Mouse (Mus musculus) kidney, postnatal 0 days (tissue): Measurements from ENCODE around the gene Gchfr. TPM values are rescaled to one million over a fixed set of nuclear protein-coding genes. Genes with fewer than 3 reads are reported as not detected.

Experiments used
- ATAC-seq: fragments of 200-750 bp; cut with Nextera tagmentation; replicated peaks from 2 replicates; pipeline ENCODE4 v1.8.0; 2017; ENCODE audit warnings: low read depth, moderate number of reproducible peaks, moderate TSS enrichment, moderate library complexity; ENCODE audit not compliant: low FRiP score
- DNase-seq: peaks from one replicate; pipeline ENCODE4 v3.0.0-alpha.2; 2016; ENCODE audit warnings: low spot score
- H3K27ac ChIP-seq: fragments of 300-500 bp; sonication (generic); 2 replicates; pipeline ENCODE4 v1.5.1; 2014; ENCODE audit warnings: mild to moderate bottlenecking
- H3K27me3 ChIP-seq: fragments of 300-500 bp; sonication (generic); 2 replicates; pipeline ENCODE4 v1.6.1; 2014; ENCODE audit warnings: low read length, mixed read lengths; ENCODE audit not compliant: insufficient read depth
- H3K36me3 ChIP-seq: fragments of 300-500 bp; sonication (generic); 2 replicates; pipeline ENCODE4 v1.6.1; 2014; ENCODE audit warnings: low read length, mixed read lengths; ENCODE audit not compliant: insufficient read depth
- H3K4me1 ChIP-seq: fragments of 300-500 bp; sonication (generic); replicated peaks from 2 replicates; pipeline ENCODE4 v1.6.1; 2014; ENCODE audit warnings: antibody characterized with exemption, low read length, mixed read lengths; ENCODE audit not compliant: insufficient read depth
- H3K4me2 ChIP-seq: fragments of 300-500 bp; sonication (generic); 2 replicates; pipeline ENCODE4 v1.6.1; 2014; ENCODE audit warnings: mild to moderate bottlenecking, low read length, moderate library complexity, mixed read lengths
- H3K4me3 ChIP-seq: fragments of 300-500 bp; sonication (generic); replicated peaks from 2 replicates; pipeline ENCODE4 v1.5.1; 2014; ENCODE audit warnings: low read depth, low read length
- H3K9ac ChIP-seq: fragments of 300-500 bp; sonication (generic); 2 replicates; pipeline ENCODE4 v1.6.1; 2014; ENCODE audit warnings: low read depth, low read length
- H3K9me3 ChIP-seq: fragments of 300-500 bp; sonication (generic); replicated peaks from 2 replicates; pipeline ENCODE4 v1.6.1; 2016; ENCODE audit warnings: low read length, inconsistent platforms, mixed read lengths
- CTCF ChIP-seq: IDR thresholded peaks from 2 replicates; pipeline ENCODE4 v1.5.1; 2016; ENCODE audit warnings: antibody characterized with exemption, low read depth, mild to moderate bottlenecking, moderate library complexity
- WGBS: fragments of 180-500 bp; shearing (Covaris S2); extraction: QIAGEN DNeasy Blood & Tissue Kit; methylation state at CpG from one replicate; pipeline ENCODE4 v1.1.7; 2014; 5-methylcytosine and 5-hydroxymethylcytosine counted together
- polyA plus RNA-seq: library from polyadenylated mRNA; unstranded; fragments of >200 nt; fragmentation: Nextera tagmentation; extraction: Ambion mirVana; gene quantifications from 2 replicates; pipeline ENCODE4 v1.2.1, GENCODE M21; 2015

Gchfr gene
- polyA plus RNA-seq, 1 experiment from 2014 or later, result 35.0 TPM

DNA sequence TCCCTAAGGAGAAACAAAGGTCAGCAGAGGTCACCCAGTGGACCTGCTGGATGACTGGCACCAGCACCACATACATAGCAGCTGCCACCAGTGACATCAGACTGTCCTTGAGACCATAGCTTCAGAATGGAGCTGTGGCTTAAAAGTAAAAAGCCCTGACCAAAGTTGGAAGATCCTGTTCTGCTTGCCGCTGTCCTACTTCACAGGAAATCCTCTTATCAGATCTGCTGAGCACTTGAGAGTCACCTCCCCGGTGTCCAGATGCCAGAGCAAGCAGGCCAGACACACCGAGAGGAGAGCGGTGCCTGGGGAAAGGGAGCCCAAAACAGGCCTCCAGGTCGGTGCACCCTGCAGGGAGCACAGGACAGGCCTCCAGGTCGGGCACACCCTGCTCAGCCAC is 15.3 kb upstream of the Gchfr start:
- no peaks in the 10 kb centered on the region for H3K9me3 ChIP-seq
- no peak overlapping the region for H3K27ac ChIP-seq
- H3K4me2 ChIP-seq, result no peak overlapping the region
- no peaks in the 10 kb centered on the region for H3K27me3 ChIP-seq
- H3K4me3 ChIP-seq, result no peak overlapping the region
- H3K4me1 ChIP-seq, result peaks cover 7% of the 10 kb centered on the region; the same call in 1 of the 2 replicates
- ATAC-seq (no peak), DNase-seq (no peak)
- 79% methylated on average over 6 of the region's 6 CpGs for WGBS
- TF ChIP-seq CTCF, result no peak
- H3K9ac ChIP-seq, result no peak overlapping the region
- peaks cover 33% of the 10 kb centered on the region; the same call in 1 of the 2 replicates for H3K36me3 ChIP-seq

- no peak for TF ChIP-seq CTCF
- 62% methylated on average over 2 of the region's 2 CpGs for WGBS
- Histone ChIP-seq H3K9ac (no peak overlapping the region), H3K4me1 (peaks cover 11% of the 10 kb centered on the region; the same call in 1 of the 2 replicates), H3K27me3 (no peaks in the 10 kb centered on the region), H3K27ac (no peak overlapping the region), H3K4me3 (no peak overlapping the region), H3K9me3 (no peaks in the 10 kb centered on the region), H3K36me3 (peaks cover 27% of the 10 kb centered on the region; the same call in 1 of the 2 replicates), H3K4me2 (no peak overlapping the region)
- DNase-seq, result no peak
- no peak for ATAC-seq
These were observed 12.9 kb upstream of the Gchfr start for GRCm38 (mm10) chr2:119154683-119155082.

DNA sequence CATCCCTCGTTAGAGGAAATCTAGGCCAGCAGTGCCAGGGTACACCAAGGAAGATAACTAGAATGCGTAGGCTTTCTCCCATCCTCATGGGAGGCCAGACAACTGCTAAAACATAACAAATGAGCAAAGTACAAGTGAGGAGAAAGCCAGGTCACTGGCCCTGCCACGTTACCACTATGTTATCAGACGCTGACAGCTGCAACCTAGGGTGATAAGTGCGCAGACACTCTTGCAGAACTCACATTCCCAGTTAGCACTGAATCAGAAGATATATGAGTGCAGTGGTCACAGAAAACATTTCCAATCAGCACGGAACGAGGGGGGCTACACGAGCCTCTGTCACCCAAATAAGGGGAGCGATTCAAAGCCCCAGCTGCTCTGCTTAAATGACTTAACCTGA is 12.2 kb upstream of the Gchfr start:
- ATAC-seq (no peak), DNase-seq (no peak)
- Histone ChIP-seq H3K36me3 (peaks cover 22% of the 10 kb centered on the region; the same call in 1 of the 2 replicates), H3K4me1 (peaks cover 11% of the 10 kb centered on the region; the same call in 1 of the 2 replicates), H3K4me2 (peak overlapping the region; percentile 88; the same call in 1 of the 2 replicates), H3K9me3 (no peaks in the 10 kb centered on the region), H3K27me3 (no peaks in the 10 kb centered on the region), H3K4me3 (no peak overlapping the region), H3K27ac (no peak overlapping the region), H3K9ac (0 out of 2 replicates have a peak overlapping the region, but pooled peaks have one; percentile 89)
- no peak for TF ChIP-seq CTCF
- WGBS, result 74% methylated on average over 9 of the region's 9 CpGs

GRCm38 (mm10) chr2:119156081-119156680 is 11.4 kb upstream of the Gchfr start:
- Histone ChIP-seq H3K4me1 (peaks cover 11% of the 10 kb centered on the region; the same call in 1 of the 2 replicates), H3K9ac (peak overlapping the region; percentile 89), H3K27me3 (no peaks in the 10 kb centered on the region), H3K4me2 (peak overlapping the region; percentile 88), H3K36me3 (peaks cover 14% of the 10 kb centered on the region; the same call in 1 of the 2 replicates), H3K27ac (peak overlapping the region; percentile 72), H3K4me3 (peak overlapping the region; percentile 80), H3K9me3 (no peaks in the 10 kb centered on the region)
- no peak for TF ChIP-seq CTCF
- WGBS, result 4% methylated on average over 34 of the region's 34 CpGs
- DNase-seq (peak; percentile 14), ATAC-seq (peak; percentile 41)

DNA sequence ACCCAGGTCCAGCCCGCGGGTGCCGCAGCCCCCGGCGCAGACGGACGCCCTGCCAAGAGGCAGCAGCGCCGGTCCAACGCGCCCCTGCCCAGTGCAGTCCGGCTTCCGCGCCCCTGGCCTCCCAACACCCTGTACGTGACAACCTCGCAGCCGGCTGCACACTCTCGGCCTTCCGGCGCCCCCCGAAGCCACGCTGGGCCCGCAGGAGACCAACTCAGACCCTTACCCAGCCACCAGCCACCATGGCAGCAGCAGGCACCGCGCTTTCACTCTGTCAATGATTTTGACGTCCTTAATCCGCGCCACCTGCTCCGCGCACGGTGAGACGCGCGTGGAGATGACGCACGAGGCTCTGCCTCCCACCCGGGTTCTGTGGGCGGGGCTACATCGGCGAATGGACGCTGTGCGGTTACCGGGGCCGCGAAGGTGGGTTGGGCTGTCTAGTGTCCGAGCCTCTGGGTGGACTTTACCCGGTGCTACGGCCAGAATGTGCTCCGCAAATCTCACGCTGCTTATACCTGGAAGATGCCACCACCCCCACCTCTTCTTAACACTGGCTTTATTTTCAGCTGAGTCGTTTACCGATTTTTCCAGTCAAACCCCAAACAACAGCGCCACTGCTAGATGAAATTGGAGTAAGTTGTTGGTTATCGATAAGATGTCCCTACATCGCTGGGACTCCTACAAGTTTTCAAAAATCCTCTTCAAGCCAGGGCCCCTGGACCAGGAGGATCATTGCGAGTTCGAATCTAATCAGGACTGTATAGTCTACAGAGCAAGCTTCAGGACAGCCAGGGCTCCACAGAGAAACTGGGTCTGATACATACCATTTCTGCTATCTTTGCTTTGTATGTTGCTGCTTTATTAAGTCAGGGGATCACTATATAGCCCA is 10.6 kb upstream of the Gchfr start, which contains the start of gene Rmdn3:
Rmdn3 (minus strand) TSS at position 354 of the 892 bp plus-strand sequence.
- Histone ChIP-seq H3K4me1 (peaks cover 11% of the 10 kb centered on the region; the same call in 1 of the 2 replicates), H3K9ac (peak within 1 kb of the TSS; percentile 89), H3K4me2 (peak within 1 kb of the TSS; percentile 88), H3K27ac (peak within 1 kb of the TSS; percentile 72), H3K27me3 (no peaks in the 10 kb centered on the region), H3K9me3 (no peaks in the 10 kb centered on the region), H3K36me3 (peaks cover 10% of the 10 kb centered on the region; the same call in 1 of the 2 replicates), H3K4me3 (peak within 1 kb of the TSS; percentile 80)
- DNase-seq (peak; percentile 95), ATAC-seq (peak; percentile 89)
- TF ChIP-seq CTCF, result no peak; the same call in 1 of the 2 replicates
- WGBS, result under 1% methylated on average over 57 of the region's 57 CpGs

DNA sequence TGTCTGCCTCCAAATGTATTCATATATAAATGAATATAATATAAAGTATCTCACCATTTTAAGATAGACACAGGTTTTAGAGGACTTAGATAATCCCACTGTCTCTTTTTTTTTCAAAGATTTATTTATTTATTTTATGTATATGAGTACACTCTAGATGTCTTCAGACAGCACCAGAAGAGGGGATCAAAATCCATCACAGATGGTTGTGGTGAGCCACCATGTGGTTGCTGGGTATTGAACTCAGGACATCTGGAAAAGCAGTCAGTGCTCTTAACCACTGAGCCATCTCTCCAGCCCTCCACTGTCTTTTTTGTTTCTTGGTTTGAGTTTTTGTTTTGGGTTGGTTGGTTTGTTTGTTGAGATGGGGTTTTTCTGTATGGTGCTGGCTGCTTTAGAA is 9.7 kb upstream of the Gchfr start:
- Histone ChIP-seq H3K9me3 (no peaks in the 10 kb centered on the region), H3K4me3 (no peak overlapping the region), H3K9ac (no peak overlapping the region), H3K4me1 (peaks cover 11% of the 10 kb centered on the region; the same call in 1 of the 2 replicates), H3K27me3 (no peaks in the 10 kb centered on the region), H3K36me3 (peaks cover 8% of the 10 kb centered on the region; the same call in 1 of the 2 replicates), H3K27ac (no peak overlapping the region), H3K4me2 (no peak overlapping the region)
- ATAC-seq, result no peak
- no peak for DNase-seq
- no peak for TF ChIP-seq CTCF
